Mouse (Mus musculus): Measurements from ENCODE around the gene Cdc42. TPM values are rescaled to one million over a fixed set of nuclear protein-coding genes. Genes with fewer than 3 reads are reported as not detected.

Gene Cdc42
- polyA plus RNA-seq, 1 experiment from 2014 or later = 592 TPM

GRCm38 (mm10) chr4:137300227-137300626 lies 57.3 kb downstream of the Cdc42 start:
- DNase-seq (ENCODE audit: low spot score) = no peak
- peaks cover 7% of the 10 kb centered on the region; the same call in 1 of the 2 replicates for H3K36me3 ChIP-seq
- H3K27me3 ChIP-seq (ENCODE audit: insufficient read depth, poor library complexity, severe bottlenecking) = no peaks in the 10 kb centered on the region
- no peak overlapping the region for H3K27ac ChIP-seq
- 96% methylated on average over 13 of the region's 13 CpGs for WGBS
- H3K4me3 ChIP-seq = no peak overlapping the region
- peaks cover 18% of the 10 kb centered on the region; the same call in 1 of the 2 replicates for H3K4me1 ChIP-seq (replicated peaks)
- no peaks in the 10 kb centered on the region for H3K9me3 ChIP-seq

GRCm38 (mm10) chr4:137298406-137298805 lies 59.1 kb downstream of the Cdc42 start:
- no peaks in the 10 kb centered on the region for H3K27me3 ChIP-seq (ENCODE audit: insufficient read depth, poor library complexity, severe bottlenecking)
- DNase-seq (ENCODE audit: low spot score) = no peak
- no peak overlapping the region for H3K27ac ChIP-seq
- H3K36me3 ChIP-seq = peaks cover 7% of the 10 kb centered on the region; the same call in 1 of the 2 replicates
- WGBS = 90% methylated on average over 8 of the region's 8 CpGs
- no peaks in the 10 kb centered on the region for H3K9me3 ChIP-seq
- no peak overlapping the region for H3K4me3 ChIP-seq
- peaks cover 24% of the 10 kb centered on the region; the same call in 1 of the 2 replicates for H3K4me1 ChIP-seq (replicated peaks)

GRCm38 (mm10) chr4:137297611-137298010 lies 59.9 kb downstream of the Cdc42 start:
- no peaks in the 10 kb centered on the region for H3K9me3 ChIP-seq
- no peak overlapping the region for H3K4me3 ChIP-seq
- no peaks in the 10 kb centered on the region for H3K27me3 ChIP-seq (ENCODE audit: insufficient read depth, poor library complexity, severe bottlenecking)
- H3K4me1 ChIP-seq (replicated peaks) = peaks cover 19% of the 10 kb centered on the region; the same call in 1 of the 2 replicates
- WGBS = 89% methylated on average over 4 of the region's 4 CpGs
- H3K36me3 ChIP-seq = peaks cover 7% of the 10 kb centered on the region; the same call in 1 of the 2 replicates
- H3K27ac ChIP-seq = no peak overlapping the region
- DNase-seq (ENCODE audit: low spot score) = no peak

GRCm38 (mm10) chr4:137294951-137295350 lies 62.6 kb downstream of the Cdc42 start:
- Histone ChIP-seq H3K27me3 (ENCODE audit: insufficient read depth, poor library complexity, severe bottlenecking) (no peaks in the 10 kb centered on the region), H3K36me3 (peaks cover 7% of the 10 kb centered on the region; the same call in 1 of the 2 replicates), H3K4me1 (replicated peaks) (peaks cover 11% of the 10 kb centered on the region; the same call in 1 of the 2 replicates), H3K4me3 (no peak overlapping the region), H3K27ac (no peak overlapping the region), H3K9me3 (no peaks in the 10 kb centered on the region)
- WGBS = 87% methylated on average over 8 of the region's 8 CpGs
- no peak for DNase-seq (ENCODE audit: low spot score)

GRCm38 (mm10) chr4:137294474-137294873 lies 63.0 kb downstream of the Cdc42 start:
- WGBS = 81% methylated on average over 5 of the region's 5 CpGs
- no peaks in the 10 kb centered on the region for H3K9me3 ChIP-seq
- peak overlapping the region; percentile 5; the same call in 1 of the 2 replicates for H3K27ac ChIP-seq
- H3K4me1 ChIP-seq (replicated peaks) = peaks cover 11% of the 10 kb centered on the region; the same call in 1 of the 2 replicates
- no peaks in the 10 kb centered on the region for H3K27me3 ChIP-seq (ENCODE audit: insufficient read depth, poor library complexity, severe bottlenecking)
- H3K36me3 ChIP-seq = peaks cover 7% of the 10 kb centered on the region; the same call in 1 of the 2 replicates
- DNase-seq (ENCODE audit: low spot score) = no peak
- no peak overlapping the region for H3K4me3 ChIP-seq

GRCm38 (mm10) chr4:137294032-137294431 lies 63.5 kb downstream of the Cdc42 start:
- Histone ChIP-seq H3K27ac (peak overlapping the region; percentile 5; the same call in 1 of the 2 replicates), H3K4me3 (no peak overlapping the region), H3K27me3 (ENCODE audit: insufficient read depth, poor library complexity, severe bottlenecking) (no peaks in the 10 kb centered on the region), H3K9me3 (no peaks in the 10 kb centered on the region), H3K36me3 (peaks cover 7% of the 10 kb centered on the region; the same call in 1 of the 2 replicates), H3K4me1 (replicated peaks) (peaks cover 11% of the 10 kb centered on the region; the same call in 1 of the 2 replicates)
- DNase-seq (ENCODE audit: low spot score) = no peak
- WGBS = 81% methylated on average over 7 of the region's 7 CpGs

- no peaks in the 10 kb centered on the region for H3K27me3 ChIP-seq (ENCODE audit: insufficient read depth, poor library complexity, severe bottlenecking)
- no peak overlapping the region for H3K4me3 ChIP-seq
- peaks cover 7% of the 10 kb centered on the region; the same call in 1 of the 2 replicates for H3K36me3 ChIP-seq
- no peaks in the 10 kb centered on the region for H3K9me3 ChIP-seq
- H3K4me1 ChIP-seq (replicated peaks) = peaks cover 11% of the 10 kb centered on the region; the same call in 1 of the 2 replicates
- DNase-seq (ENCODE audit: low spot score) = no peak
- 90% methylated on average over 7 of the region's 7 CpGs for WGBS
- no peak overlapping the region for H3K27ac ChIP-seq
Observed at GRCm38 (mm10) chr4:137292625-137293024, 64.9 kb downstream of the Cdc42 start.

GRCm38 (mm10) chr4:137290250-137290649 lies 67.3 kb downstream of the Cdc42 start:
- no peaks in the 10 kb centered on the region for H3K9me3 ChIP-seq
- 0 out of 2 replicates have a peak, but pooled peaks cover 8% of the 10 kb centered on the region for H3K27me3 ChIP-seq (ENCODE audit: insufficient read depth, poor library complexity, severe bottlenecking)
- peaks cover 26% of the 10 kb centered on the region; the same call in 1 of the 2 replicates for H3K4me1 ChIP-seq (replicated peaks)
- no peak overlapping the region for H3K27ac ChIP-seq
- 86% methylated on average over 3 of the region's 3 CpGs for WGBS
- H3K4me3 ChIP-seq = no peak overlapping the region
- no peaks in the 10 kb centered on the region for H3K36me3 ChIP-seq
- no peak for DNase-seq (ENCODE audit: low spot score)

GRCm38 (mm10) chr4:137289701-137290100 lies 67.8 kb downstream of the Cdc42 start:
- no peak overlapping the region for H3K4me3 ChIP-seq
- DNase-seq (ENCODE audit: low spot score) = no peak
- H3K36me3 ChIP-seq = no peaks in the 10 kb centered on the region
- H3K27me3 ChIP-seq (ENCODE audit: insufficient read depth, poor library complexity, severe bottlenecking) = peaks cover 11% of the 10 kb centered on the region
- H3K27ac ChIP-seq = no peak overlapping the region
- H3K4me1 ChIP-seq (replicated peaks) = peaks cover 24% of the 10 kb centered on the region; the same call in 1 of the 2 replicates
- 88% methylated on average over 6 of the region's 6 CpGs for WGBS
- H3K9me3 ChIP-seq = no peaks in the 10 kb centered on the region

- no peak overlapping the region for H3K4me3 ChIP-seq
- no peak overlapping the region for H3K27ac ChIP-seq
- H3K4me1 ChIP-seq (replicated peaks) = peaks cover 22% of the 10 kb centered on the region
- no peaks in the 10 kb centered on the region for H3K9me3 ChIP-seq
- 8% methylated on average over 4 of the region's 4 CpGs for WGBS
- H3K27me3 ChIP-seq (ENCODE audit: insufficient read depth, poor library complexity, severe bottlenecking) = peaks cover 30% of the 10 kb centered on the region
- H3K36me3 ChIP-seq = no peaks in the 10 kb centered on the region
- DNase-seq (ENCODE audit: low spot score) = peak; percentile 74
Observed at GRCm38 (mm10) chr4:137287818-137288217, 69.7 kb downstream of the Cdc42 start.

GRCm38 (mm10) chr4:137287206-137287605 lies 70.3 kb downstream of the Cdc42 start:
- Histone ChIP-seq H3K4me1 (replicated peaks) (peaks cover 28% of the 10 kb centered on the region), H3K27ac (no peak overlapping the region), H3K36me3 (no peaks in the 10 kb centered on the region), H3K9me3 (no peaks in the 10 kb centered on the region), H3K4me3 (no peak overlapping the region), H3K27me3 (ENCODE audit: insufficient read depth, poor library complexity, severe bottlenecking) (peaks cover 36% of the 10 kb centered on the region)
- WGBS = 87% methylated on average over 13 of the region's 13 CpGs
- no peak for DNase-seq (ENCODE audit: low spot score)

- H3K9me3 ChIP-seq = no peaks in the 10 kb centered on the region
- peaks cover 42% of the 10 kb centered on the region for H3K27me3 ChIP-seq (ENCODE audit: insufficient read depth, poor library complexity, severe bottlenecking)
- no peak overlapping the region for H3K4me3 ChIP-seq
- DNase-seq (ENCODE audit: low spot score) = no peak
- no peaks in the 10 kb centered on the region for H3K36me3 ChIP-seq
- H3K4me1 ChIP-seq (replicated peaks) = peaks cover 29% of the 10 kb centered on the region
- 55% methylated on average over 8 of the region's 8 CpGs for WGBS
- H3K27ac ChIP-seq = no peak overlapping the region
Observed at GRCm38 (mm10) chr4:137286662-137286953, 70.9 kb downstream of the Cdc42 start.

- DNase-seq (ENCODE audit: low spot score) = no peak
- peaks cover 29% of the 10 kb centered on the region for H3K4me1 ChIP-seq (replicated peaks)
- H3K27ac ChIP-seq = no peak overlapping the region
- whole genome bisulfite sequencing = 74% methylated on average over 15 of the region's 15 CpGs
- no peak overlapping the region for H3K4me3 ChIP-seq
- no peaks in the 10 kb centered on the region for H3K9me3 ChIP-seq
- H3K36me3 ChIP-seq = no peaks in the 10 kb centered on the region
- peaks cover 48% of the 10 kb centered on the region for H3K27me3 ChIP-seq (ENCODE audit: insufficient read depth, poor library complexity, severe bottlenecking)
Observed at GRCm38 (mm10) chr4:137285876-137286661, 71.5 kb downstream of the Cdc42 start.

Data from hindbrain, embryonic 10.5 days (tissue).